Mouse (Mus musculus) splenic B cell, adult 2 months (primary cell): Measurements from ENCODE around the gene Rps18.
A peak's percentile ranks its signal among the peaks of the same experiment; 100 is the strongest.
"Not testable (repeated sequence)": the region's sequence is repeated elsewhere in the genome, so short reads cannot be mapped to it uniquely, and the experiment has no call there.

Experiments used
- DNase-seq: peaks from one replicate; pipeline ENCODE4 v3.0.0-alpha.2; 2011; ENCODE audit warnings: low read depth, low spot score
- H3K27me3 ChIP-seq: 2 replicates; pipeline ENCODE4 v1.6.1; 2012; ENCODE audit warnings: mild to moderate bottlenecking, low read length, moderate library complexity, mixed read lengths; ENCODE audit not compliant: control insufficient read depth, poor library complexity, insufficient read depth, severe bottlenecking
- H3K36me3 ChIP-seq: 2 replicates; pipeline ENCODE4 v1.6.1; 2012; ENCODE audit warnings: mild to moderate bottlenecking, low read length, moderate library complexity, mixed read lengths; ENCODE audit not compliant: control insufficient read depth, poor library complexity, insufficient read depth, severe bottlenecking

The Rps18 gene

DNA sequence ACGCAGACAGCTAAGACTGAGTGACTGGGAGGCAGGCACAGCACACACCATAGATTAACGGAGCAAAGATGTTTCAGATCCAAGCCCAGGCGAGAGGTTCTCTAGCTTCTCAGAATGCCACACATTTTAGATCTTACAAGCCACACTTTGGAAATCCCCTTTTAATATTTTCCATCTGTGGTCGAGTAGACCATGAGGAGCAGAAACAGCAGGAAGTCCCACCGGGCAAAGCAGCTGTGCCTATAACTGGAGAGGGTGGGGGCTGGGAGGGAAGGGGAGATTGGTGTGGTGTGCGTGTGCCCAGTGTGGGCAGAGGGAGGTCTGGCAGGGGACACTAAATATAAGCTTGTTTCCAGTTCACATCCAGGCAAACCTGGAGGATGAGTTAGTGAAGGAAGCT, 1.7 kb upstream of the Rps18 start:
- Histone ChIP-seq H3K27me3 (no peaks in the 10 kb centered on the region), H3K36me3 (peaks cover 14% of the 10 kb centered on the region)
- DNase-seq: no peak

DNA sequence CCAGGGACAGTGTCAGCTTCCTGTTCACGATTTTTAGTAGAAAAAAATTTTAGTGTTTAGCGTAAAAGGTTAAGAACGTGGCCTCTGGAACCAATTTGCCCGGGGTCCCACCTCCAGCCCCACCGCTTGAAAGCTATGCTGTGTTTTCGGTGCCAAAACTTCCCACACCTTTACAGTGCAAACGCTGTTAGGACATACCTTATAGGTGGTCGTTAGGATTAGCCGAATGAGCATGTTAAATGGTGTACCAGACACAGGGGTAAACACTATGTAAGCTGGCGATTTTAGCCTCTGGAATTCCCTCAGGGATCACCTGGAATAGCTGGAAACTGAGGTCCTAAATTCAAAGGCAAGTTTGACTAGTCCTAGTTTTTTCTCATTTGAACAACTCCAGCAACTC, 535 bp upstream of the Rps18 start:
- no peak for DNase-seq
- peaks cover 15% of the 10 kb centered on the region for H3K36me3 ChIP-seq
- no peaks in the 10 kb centered on the region for H3K27me3 ChIP-seq

DNA sequence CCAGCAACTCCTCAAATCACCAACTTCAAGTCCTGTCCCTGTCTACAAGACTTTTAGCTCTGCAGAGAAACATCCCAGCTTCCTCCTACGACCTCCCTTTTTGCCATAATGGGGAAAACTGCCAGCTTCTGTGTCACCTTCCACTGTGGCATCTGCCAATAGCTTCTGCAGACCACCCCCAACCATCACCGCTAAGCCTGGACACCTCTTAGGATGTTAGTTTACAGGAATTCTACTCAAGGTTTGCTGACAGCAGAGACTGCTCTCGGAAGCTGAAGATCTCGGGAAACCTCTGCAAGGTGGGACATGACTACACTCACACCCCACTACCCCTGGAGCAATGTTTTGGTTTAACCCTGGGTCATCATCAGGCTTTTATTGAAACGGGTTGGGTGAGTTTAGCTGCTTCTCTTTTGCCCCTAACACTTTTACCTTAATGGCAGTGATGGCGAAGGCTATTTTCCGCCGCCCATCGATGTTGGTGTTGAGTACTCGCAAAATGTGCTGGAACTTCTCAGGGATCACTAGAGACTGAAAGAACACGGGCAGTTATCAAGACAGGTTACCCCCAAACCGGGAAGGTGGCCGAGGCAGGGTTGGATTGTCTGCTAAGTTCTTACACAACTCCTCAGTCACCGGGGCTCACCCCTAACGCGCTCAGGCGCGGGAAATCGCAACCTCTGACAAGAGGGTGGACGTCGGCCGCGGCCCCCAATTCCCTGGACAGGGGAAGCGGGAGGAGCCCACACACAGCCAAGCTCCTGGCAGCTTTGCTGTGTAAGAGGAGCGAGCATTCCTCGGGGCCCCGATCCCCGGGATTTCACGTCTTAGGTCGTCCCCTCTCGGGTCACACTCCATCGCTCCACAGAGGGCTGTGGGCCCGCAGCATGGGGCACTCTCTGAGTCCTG, 901 bp downstream of the Rps18 start:
- H3K27me3 ChIP-seq: no peaks in the 10 kb centered on the region
- peaks cover 11% of the 10 kb centered on the region for H3K36me3 ChIP-seq
- no peak for DNase-seq

DNA sequence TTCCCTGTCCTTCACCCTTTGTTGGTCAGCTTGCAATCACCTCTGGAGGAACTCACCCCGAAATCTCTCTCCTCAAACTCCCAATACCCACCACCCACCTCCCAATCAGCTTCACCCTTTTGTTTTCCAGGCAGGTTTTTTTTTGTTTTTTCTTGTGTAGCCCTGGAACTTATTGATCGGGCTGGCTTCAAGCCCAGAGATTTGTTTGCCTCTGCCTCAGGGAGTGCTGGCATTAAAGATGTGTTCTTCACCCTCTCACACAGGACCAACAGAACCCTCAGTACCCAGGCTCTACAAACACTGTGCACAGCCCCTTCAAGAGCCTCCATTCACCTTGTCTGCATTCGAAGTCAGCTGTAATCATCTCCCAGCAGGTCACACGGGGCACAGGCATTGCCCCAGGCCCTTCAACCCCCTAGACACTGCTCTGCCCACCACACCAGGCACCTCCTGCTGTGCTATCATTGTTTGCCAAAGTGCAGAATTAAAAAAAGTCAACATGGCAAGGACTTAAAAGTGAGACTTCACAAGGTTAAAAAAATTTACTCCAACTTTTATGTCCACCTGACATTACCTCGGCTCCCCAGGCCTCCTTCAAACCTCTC, 1.7 kb downstream of the Rps18 start:
- Histone ChIP-seq H3K36me3 (peaks cover 9% of the 10 kb centered on the region), H3K27me3 (no peaks in the 10 kb centered on the region)
- DNase-seq: no peak

DNA sequence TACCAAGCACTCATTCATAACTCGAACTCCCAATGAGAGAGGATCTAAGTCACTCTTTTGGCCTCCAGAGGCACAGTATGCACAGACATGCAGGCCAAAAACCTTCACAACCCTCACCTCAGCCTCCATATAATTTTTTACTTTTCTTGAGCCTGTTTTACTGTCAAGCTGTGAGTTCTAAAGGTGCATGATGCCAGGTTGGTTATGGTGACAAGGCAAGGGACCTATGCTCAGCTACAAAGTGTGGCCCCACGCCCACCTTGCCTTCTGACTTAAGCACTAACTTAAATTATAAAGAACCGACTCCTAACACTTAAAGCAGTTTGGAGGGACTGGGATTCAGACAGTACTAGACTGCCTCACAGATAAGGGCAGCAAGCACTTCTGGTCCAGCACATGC, 2.5 kb downstream of the Rps18 start:
- no peaks in the 10 kb centered on the region for H3K27me3 ChIP-seq
- no peak for DNase-seq
- peaks cover 8% of the 10 kb centered on the region for H3K36me3 ChIP-seq

DNA sequence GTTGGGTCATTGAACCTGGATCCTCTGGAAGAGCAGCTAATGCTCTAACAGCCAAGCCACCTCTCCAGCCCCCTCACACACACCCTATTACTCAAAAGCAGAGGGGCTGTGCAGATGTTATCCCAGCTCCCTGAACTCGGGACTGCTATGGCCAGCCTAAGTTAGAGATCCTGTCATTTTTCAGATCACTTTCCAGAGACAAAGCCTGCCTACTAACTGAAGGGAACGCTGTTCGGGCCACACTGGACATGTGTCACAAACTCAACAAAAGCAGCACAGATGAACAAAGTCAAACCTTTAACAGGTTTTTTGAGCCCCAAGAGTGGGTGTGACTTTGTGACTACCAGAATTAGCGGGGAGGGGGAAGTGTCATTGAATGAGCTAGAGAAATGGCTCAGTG, 2.9 kb downstream of the Rps18 start:
- no peak for DNase-seq
- Histone ChIP-seq H3K36me3 (peaks cover 7% of the 10 kb centered on the region), H3K27me3 (no peaks in the 10 kb centered on the region)

DNA sequence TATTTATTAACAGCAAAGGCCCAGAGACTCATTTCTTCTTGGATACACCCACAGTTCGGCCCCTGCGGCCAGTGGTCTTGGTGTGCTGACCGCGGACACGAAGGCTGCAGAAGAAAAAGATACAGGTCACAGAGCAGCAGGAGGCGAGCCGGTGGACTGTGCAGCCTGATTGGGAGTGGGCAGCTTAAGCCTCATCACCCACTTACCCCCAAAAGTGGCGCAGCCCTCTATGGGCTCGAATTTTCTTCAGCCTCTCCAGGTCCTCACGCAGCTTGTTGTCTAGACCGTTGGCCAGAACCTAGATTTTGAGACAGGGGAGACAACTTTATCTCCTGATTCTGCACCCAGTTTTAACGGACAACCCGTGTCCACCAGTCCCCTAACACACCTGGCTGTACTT, 3.8 kb downstream of the Rps18 start:
- not testable (repeated sequence) for DNase-seq, H3K27me3 ChIP-seq, H3K36me3 ChIP-seq

DNA sequence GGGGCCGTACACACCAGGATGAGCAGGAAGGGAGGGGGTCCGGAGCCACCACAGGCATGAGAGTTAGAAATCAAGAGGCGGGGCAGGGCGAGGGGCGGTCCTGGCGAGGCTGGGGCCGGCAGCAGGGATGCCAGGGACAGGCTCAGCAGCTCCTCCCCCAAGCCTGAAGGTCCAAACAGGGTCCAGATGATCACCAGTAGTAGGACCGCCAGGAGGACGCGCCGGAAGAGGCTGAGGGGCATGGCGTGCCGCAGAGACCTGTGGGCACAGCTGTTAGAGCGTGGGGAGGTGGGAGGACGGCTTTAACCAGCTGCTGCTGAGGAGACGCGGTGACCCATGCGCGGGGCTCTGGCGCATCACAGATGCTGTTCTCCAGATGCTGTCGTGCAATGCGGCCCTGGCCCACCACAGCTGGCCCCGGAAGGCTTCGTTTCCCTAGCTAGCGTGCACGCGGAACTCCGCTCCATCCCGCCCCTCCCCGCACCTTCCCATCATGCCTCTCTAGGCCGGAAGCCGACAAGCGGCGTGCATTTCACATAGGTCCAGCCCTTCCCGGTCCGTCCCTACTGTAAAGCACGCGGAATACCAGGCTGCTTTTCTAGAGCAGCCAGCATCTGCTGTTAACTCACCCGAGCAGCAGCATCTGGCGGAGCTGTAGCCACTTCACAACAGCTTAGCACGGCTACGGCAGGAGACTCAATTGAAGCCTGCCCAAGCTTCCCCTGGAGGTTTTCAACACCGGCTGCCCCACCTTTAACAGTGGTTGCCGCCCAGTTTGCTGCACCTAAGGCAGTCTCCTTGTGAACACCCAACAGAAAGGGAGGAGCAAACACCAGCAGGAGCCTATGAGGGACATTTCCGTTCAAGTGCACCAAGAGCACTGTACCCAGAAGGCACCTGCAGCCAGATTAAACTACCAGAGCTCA, 4.5 kb downstream of the Rps18 start, which contains the start of gene B3galt4:
Gene B3galt4 (minus strand): TSS at position 468 of the 926 bp plus-strand sequence.
- peaks cover 6% of the 10 kb centered on the region; the same call in 1 of the 2 replicates for H3K36me3 ChIP-seq
- H3K27me3 ChIP-seq: no peaks in the 10 kb centered on the region
- peak; percentile 76 for DNase-seq

DNA sequence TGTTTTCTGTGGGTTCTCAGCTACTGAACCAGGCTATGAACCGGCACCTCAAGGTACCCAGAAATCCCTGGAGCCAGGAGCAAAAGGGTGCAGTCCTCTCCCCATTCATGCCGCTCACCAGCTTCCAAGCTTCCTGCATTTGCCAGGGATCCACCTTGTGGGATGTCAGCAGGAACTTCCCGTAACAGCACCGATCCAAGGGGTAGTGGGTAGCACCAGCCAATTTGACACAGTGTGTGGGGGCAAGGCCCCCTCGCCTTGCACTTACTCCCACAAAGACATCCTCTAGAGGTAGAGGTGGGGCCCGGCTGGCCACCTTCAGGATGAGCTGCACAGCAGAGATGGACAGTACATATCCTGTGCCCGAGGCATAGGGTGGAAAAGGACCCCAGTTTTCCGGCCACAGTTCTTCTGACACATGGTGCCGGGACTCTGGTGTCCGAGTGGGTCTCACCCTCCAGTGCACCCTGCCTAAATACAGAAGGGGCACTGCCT, 5.6 kb downstream of the Rps18 start:
- peaks cover 6% of the 10 kb centered on the region; the same call in 1 of the 2 replicates for H3K36me3 ChIP-seq
- H3K27me3 ChIP-seq: no peaks in the 10 kb centered on the region
- DNase-seq: no peak

DNA sequence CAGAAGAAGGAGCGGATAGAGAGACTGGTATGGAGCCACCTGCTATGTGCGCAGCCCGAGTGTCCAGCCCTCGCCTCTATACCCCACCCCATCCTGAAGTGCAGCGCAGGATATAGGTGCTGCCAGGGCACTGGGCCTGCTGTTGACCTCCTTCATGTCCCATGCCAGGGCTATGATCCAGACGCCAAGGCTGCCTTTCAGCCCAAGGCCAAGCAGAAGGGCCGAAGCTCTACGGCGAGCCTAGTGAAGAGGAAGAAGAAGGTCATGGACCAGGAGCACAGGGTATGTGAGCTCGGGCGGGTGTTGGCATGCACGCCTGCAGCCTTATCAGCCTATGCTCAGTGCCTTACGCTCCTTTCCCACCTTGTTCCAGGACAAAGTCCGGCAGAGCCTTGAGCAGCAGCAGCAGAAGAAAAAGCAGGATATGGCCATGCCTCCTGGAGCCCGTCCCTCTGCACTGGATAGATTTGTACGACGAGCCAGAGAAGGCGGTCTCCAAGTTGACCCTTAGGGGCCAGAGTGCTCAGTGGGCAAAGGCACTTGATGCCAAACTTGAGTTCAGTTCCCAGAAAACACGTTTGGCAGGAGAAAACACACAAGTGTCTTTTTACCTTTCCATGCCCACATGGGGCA, 6.8 kb downstream of the Rps18 start:
- Histone ChIP-seq H3K27me3 (no peaks in the 10 kb centered on the region), H3K36me3 (peaks cover 6% of the 10 kb centered on the region; the same call in 1 of the 2 replicates)
- DNase-seq: no peak

DNA sequence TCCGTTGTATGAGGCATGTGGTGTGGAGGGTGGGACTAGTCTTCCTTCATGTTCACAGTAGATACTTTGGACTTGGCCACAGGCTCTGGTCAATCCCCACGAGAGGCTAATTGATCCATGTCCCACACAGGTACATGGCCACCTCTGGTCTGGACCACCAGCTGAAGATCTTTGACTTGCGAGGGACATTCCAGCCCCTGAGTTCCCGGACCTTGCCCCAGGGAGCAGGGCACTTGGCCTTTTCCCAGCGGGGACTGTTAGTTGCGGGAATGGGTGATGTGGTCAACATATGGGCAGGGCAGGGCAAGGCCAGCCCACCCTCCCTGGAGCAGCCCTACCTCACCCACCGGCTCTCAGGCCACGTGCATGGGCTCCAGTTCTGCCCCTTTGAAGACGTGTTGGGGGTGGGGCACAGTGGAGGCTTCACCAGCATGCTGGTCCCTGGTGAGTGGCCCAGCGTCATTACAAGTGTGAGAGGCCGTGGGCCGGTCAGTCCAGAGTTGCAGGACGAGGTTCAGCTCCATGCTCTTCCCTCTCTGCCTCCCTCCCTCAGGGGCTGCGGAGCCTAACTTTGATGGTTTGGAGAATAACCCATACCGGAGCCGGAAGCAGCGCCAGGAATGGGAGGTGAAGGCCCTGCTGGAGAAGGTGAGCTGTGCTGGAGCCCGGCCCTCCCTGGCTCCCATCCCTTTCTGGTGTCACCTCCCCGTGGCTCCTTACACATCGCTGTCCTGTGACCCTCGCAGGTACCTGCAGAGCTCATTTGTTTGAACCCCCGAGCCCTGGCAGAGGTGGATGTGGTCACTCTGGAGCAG, 7.5 kb downstream of the Rps18 start:
- H3K27me3 ChIP-seq: no peaks in the 10 kb centered on the region
- DNase-seq: no peak
- H3K36me3 ChIP-seq: peaks cover 6% of the 10 kb centered on the region

DNA sequence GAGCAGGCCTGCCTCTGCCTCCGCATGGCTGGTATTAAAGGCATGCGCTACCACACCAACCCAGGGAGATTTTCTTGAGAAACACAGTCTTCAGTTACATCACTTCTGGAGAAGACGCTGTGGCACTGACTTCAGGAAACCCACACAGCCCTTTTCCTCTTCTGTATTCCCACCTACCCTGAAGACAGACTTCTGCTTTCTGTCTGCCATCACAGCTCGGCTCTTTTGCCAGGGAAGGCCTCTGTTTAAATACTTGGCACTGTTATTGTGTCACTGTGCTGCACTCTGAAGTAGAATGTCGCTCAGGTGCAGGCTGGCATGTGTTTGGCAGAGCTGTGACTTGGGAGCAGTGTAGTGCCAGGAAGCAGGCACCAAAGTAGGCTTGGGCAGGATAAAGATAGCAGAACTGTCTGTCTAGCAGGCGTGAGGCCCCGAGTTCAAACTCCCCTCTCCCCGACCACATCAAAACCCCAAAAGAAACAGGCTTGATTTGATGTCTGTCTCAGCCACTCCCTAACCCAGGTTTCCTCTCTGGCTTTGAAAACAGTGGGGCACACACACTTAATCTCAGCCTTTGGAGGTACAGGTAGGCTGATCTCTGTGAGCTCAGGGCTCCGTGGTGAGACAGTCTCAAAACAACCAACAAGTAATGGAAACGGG, 8.2 kb downstream of the Rps18 start:
- no peaks in the 10 kb centered on the region for H3K27me3 ChIP-seq
- peaks cover 6% of the 10 kb centered on the region for H3K36me3 ChIP-seq
- no peak for DNase-seq

DNA sequence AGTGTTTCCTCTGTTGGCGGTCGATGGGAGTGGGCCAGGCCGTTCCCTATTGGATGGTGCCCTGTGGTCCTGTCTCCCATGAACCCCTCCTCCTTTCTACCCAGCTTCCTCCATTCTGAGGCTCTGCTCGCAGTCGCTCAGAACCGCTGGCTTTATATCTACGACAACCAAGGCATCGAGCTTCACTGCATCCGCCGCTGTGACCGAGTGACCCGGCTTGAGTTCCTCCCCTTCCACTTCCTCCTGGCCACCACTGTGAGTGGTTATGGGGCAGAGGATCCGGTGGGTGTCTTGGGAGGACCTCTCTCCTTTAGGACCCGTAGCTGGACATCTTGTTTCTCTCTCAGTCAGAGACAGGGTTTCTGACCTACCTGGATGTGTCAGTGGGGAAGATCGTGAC, 12.3 kb downstream of the Rps18 start:
- Histone ChIP-seq H3K27me3 (no peaks in the 10 kb centered on the region), H3K36me3 (peaks cover 2% of the 10 kb centered on the region)
- DNase-seq: no peak
